Mouse (Mus musculus): ENCODE data around the gene Gsto1. TPM values are rescaled to one million over a fixed set of nuclear protein-coding genes. Genes with fewer than 3 reads are reported as not detected.

The Gsto1 gene
- total and polyA plus RNA-seq, 3 experiments, result 72.3 to 151 (median 111) TPM

GRCm38 (mm10) chr19:47890489-47891130 lies 35.8 kb downstream of the Gsto1 start:
- DNase-seq, result peak; percentile 40

- DNase-seq, result no peak
These were observed 37.0 kb downstream of the Gsto1 start for GRCm38 (mm10) chr19:47891562-47892312.

GRCm38 (mm10) chr19:47893092-47893491 lies 38.3 kb downstream of the Gsto1 start:
- no peak for DNase-seq

GRCm38 (mm10) chr19:47898472-47899079 lies 43.8 kb downstream of the Gsto1 start:
- DNase-seq, result no peak

- DNase-seq, result no peak
These were observed 45.2 kb downstream of the Gsto1 start for GRCm38 (mm10) chr19:47900012-47900411.

GRCm38 (mm10) chr19:47900558-47900957 lies 45.8 kb downstream of the Gsto1 start:
- DNase-seq, result no peak

GRCm38 (mm10) chr19:47902316-47903201 lies 47.8 kb downstream of the Gsto1 start:
- peak; percentile 65 for DNase-seq

GRCm38 (mm10) chr19:47903679-47904078 lies 48.9 kb downstream of the Gsto1 start:
- DNase-seq, result no peak

- no peak for DNase-seq
These were observed 50.3 kb downstream of the Gsto1 start for GRCm38 (mm10) chr19:47905081-47905480.

- DNase-seq, result no peak
These were observed 50.8 kb downstream of the Gsto1 start for GRCm38 (mm10) chr19:47905603-47906002.

GRCm38 (mm10) chr19:47907596-47907995 lies 52.8 kb downstream of the Gsto1 start:
- peak; percentile 42 for DNase-seq

- no peak for DNase-seq
These were observed 54.2 kb downstream of the Gsto1 start for GRCm38 (mm10) chr19:47908961-47909371.

- DNase-seq, result peak; percentile 54
These were observed 54.8 kb downstream of the Gsto1 start for GRCm38 (mm10) chr19:47909387-47910116.

- DNase-seq, result no peak
These were observed 55.4 kb downstream of the Gsto1 start for GRCm38 (mm10) chr19:47910117-47910618.

- no peak for DNase-seq
These were observed 56.0 kb downstream of the Gsto1 start for GRCm38 (mm10) chr19:47910751-47911150.

- no peak for DNase-seq
These were observed 58.6 kb downstream of the Gsto1 start for GRCm38 (mm10) chr19:47913344-47913743.

GRCm38 (mm10) chr19:47914191-47914590 lies 59.4 kb downstream of the Gsto1 start:
- no peak for DNase-seq

All from adrenal gland, adult 2 months (tissue).